Mouse (Mus musculus) megakaryocyte, embryonic 14.5 days (primary cell): Measurements from ENCODE around the gene Prdx5.

Experiments used
- FLI1 ChIP-seq: IDR thresholded peaks from 2 replicates; pipeline ENCODE4 v1.6.1; 2012; ENCODE audit warnings: low read length, inconsistent platforms, mixed read lengths
- GATA1 ChIP-seq: IDR thresholded peaks from 3 replicates; pipeline ENCODE4 v1.6.1; 2012; ENCODE audit warnings: mixed read lengths, low read length, inconsistent platforms, borderline replicate concordance

- TF ChIP-seq GATA1 (no peak), FLI1 (no peak)
Measured at GRCm38 (mm10) chr19:6925307-6925573, 15.3 kb upstream of the Prdx5 start, which contains the start of gene Catsperz.
